Mouse (Mus musculus): Measurements from ENCODE around the gene Flvcr1. TPM values are rescaled to one million over a fixed set of nuclear protein-coding genes. Genes with fewer than 3 reads are reported as not detected.
A peak's percentile ranks its signal among the peaks of the same experiment; 100 is the strongest.
"Not testable (repeated sequence)": the region's sequence is repeated elsewhere in the genome, so short reads cannot be mapped to it uniquely, and the experiment has no call there.

Flvcr1 gene
- total RNA-seq, 2 experiments from 2014 or later: 18.6 to 21.6 TPM

DNA sequence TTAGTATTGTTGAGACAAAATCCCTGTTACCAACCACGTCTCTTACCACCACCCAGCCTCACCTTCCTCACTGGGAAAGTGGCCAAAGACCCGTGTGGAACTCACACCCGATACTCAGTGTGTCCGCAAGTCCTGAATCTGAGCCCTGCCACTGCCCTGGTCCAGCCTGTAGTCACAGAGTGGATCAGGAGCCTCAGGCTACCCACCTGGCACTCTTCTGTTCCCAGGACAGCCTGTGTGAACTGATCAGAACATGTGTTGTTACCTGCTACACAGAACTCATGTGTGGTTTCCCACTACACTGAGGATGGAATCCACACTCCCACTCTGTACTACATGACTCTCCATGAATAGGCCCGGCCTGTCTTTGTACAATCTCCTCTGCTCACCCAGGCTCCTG lies 16.1 kb upstream of the Flvcr1 start:
- DNase-seq (ENCODE audit: low spot score in 2 of 2): no peak

DNA sequence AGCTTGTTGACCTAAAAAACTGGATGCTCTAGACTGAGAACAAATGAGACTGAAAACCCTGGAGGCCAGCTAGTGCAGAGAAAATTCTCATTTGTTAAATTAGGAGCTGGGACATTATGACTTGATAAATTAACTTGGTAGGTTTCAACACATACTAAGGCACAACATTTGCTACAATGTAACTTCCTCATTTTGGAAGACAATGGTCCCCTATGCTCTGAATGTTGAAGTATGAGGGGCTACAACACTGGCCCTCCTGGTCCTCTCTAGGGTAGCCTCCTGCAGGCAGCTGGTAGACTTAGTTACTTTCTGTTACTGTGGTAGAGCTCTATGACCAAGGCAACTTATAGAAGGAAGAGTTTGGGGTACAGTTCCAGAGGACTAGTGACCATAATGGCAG lies 15.4 kb upstream of the Flvcr1 start:
- DNase-seq (ENCODE audit: low spot score in 2 of 2): no peak

DNA sequence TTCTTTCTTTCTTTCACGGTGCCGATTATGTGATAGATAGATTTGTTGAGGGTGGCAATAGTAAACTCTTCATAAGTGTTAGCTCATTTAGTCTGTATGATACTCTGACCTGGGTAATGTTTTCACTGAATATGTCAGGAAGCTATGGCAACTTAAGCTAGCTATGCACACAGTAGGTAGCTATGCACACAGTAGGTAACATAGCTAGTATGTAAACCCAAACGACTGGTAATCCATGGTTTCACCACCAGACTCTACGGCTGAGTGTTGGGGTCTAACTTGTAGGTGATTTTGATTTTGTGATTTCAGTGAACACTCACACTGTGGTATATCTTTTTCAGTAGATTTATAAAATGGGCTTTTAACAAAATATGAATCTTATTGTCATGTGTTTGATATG lies 12.0 kb upstream of the Flvcr1 start:
- no peak for DNase-seq (ENCODE audit: low spot score in 2 of 2)

DNA sequence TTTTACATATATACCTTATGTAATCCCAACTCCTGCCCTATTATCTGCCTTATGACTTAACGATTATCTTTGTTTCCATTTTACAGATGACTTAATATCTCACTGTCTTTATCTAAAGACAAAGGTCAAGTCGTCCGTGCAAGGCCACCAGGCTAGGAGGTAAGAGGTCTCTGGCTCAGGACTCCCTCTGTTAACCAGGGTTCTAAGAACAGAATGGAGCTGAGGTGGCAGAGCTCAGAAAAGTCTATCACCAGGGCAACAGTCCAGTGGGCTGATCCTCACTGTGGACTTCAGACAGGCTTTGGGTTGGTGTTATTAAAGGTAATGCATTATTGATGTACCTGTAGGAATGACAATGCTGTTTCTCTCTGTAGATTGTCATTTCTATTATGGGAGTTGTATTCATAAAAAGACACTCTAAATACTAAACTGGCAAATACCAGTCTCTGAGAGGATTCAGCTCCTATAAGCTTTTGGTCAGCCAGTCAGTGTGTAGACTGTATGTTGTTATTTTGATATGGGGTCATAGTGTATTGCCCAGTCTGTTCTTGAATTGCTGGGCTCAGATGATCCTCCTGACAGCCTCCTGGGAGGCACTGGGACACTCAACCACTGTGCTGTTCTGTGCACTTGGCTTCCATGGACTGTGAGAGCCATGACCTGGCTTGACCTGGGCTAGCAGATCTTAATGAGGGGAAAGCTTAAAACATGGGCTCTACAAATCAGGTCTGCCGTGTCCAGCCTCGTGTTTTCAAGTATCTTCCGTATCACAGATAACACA lies 10.8 kb upstream of the Flvcr1 start, which contains the start of gene Spata45:
Gene Spata45, plus strand, starts transcription at position 86 of the 781 bp plus-strand sequence.
- DNase-seq (ENCODE audit: low spot score in 2 of 2): no peak

- no peak for DNase-seq (ENCODE audit: low spot score in 2 of 2)
Measured at GRCm38 (mm10) chr1:191035649-191036048, 9.7 kb upstream of the Flvcr1 start.

- DNase-seq (ENCODE audit: low spot score in 2 of 2): not testable (repeated sequence)
Measured at GRCm38 (mm10) chr1:191030922-191031425, 5.0 kb upstream of the Flvcr1 start.

DNA sequence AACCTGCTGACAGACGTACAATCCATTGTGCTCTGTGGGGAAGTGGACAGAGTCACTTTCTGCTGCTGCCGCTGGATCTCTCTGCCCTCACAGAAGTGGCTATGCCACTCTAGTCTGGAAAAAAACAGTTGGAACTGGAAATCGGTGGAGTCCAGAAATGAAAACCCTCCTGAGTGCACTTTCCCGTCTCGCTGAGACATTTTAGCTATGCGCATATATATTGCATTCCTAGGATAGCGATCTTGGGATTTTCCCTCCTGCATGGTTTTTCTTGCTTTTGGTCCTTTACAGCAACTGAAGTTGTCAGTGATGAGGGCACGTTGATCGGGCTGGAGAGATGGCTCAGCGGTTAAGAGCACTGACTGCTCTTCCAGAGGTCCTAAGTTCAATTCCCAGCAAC lies 4.2 kb upstream of the Flvcr1 start:
- no peak for DNase-seq (ENCODE audit: low spot score in 2 of 2)

DNA sequence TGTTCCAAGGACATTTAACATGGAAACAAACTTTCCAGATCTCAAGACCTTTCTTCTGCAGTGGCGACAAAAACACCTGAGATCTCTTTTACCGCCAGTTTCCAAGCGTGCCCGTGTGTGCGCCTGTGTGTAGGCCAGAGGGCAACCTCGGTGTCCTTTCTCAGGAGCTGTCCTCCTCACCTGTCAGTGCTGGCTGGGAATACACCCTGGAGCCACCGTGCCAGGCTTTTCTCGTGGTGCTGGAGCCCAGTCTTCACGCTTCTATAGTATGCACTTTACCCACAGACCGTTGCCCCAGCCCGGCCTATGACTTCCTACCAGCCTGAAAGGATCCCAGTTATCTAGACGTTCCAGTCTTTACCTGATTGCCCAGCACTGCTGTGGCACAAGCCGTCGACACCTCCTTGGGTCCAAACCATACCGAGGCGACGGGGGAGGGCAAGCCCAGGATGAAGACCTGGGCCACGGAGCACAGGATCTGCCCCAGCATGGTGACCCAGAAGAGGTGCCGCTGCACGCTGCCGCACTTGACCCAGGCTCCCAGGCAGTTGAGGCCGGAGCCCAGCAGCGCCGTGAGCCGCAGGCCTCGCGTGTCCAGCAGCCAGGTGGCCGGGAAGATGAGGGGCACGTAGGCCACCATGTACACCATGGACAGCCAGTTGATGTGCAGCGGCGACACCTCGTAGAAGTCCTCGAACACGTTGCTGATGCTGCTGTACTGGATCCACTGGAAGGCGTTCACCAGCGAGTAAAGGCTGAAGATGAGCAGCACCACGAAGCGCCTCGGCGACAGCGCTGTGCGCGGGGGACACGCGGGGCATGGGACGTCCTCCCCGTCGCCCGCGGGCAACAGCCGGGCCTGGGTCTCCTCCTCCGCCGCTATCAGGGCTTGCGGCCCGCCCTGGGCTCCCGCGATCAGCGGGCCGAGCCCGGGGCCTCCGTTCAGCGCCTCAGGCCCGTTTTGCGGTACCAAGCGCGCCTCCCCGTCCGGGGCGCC lies 644 bp downstream of the Flvcr1 start:
- peak in 1 of 2 experiments; percentile 33 for DNase-seq (ENCODE audit: low spot score in 2 of 2)

DNA sequence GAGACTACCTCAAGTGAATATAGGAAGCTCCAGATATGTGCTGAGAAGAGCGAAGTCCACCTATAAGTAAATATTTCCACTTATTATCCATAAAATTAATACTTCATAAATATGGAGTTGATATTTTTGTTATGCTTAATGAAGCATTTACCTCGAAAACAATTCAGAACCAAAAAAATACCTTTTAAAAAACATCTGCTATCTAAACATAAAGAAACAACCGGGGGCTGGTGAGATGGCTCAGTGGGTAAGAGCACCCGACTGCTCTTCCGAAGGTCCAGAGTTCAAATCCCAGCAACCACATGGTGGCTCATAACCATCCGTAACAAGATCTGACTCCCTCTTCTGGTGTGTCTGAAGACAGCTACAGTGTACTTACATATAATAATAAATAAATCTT lies 2.2 kb downstream of the Flvcr1 start:
- DNase-seq (ENCODE audit: low spot score in 2 of 2): not testable (repeated sequence)

DNA sequence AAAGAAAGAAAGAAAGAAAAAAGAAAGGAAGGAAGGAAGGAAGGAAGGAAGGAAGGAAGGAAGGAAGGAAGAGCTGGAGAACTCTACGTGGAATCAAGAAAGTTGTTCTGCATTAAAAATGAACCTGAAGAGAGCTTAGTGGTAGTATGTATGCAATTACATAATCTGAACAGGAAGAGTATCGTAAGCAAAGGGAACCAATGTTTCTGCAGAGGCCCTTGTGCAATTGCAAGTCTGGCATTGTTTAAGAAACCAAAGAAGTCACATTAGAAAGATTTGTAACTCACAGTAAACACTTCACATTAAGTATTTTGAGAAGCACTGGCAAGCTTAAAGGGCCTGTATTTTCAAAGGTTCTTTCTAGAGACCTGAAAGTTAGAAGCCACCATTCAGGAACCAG lies 2.8 kb downstream of the Flvcr1 start:
- no peak for DNase-seq (ENCODE audit: low spot score in 2 of 2)

DNA sequence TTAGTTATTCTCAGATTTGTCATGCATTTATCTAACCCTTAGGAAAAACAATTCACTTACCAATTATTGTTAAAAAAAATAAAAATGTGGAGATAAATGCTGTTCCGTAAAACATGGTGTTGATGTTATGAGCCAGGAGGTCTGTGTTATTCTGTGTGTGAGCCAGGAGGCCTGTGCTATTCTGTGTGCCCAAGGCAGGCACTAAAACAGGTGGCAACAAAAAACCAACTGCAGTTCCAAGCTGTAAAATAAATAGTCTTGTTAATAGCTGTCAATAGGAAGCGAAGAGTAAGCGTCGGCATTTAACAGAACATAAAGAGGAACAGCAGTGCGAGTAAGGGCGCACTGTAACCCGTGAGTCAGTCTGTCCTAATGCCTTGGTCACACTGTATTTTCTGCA lies 4.9 kb downstream of the Flvcr1 start:
- DNase-seq (ENCODE audit: low spot score in 2 of 2): peak; percentile 19 to 74

DNA sequence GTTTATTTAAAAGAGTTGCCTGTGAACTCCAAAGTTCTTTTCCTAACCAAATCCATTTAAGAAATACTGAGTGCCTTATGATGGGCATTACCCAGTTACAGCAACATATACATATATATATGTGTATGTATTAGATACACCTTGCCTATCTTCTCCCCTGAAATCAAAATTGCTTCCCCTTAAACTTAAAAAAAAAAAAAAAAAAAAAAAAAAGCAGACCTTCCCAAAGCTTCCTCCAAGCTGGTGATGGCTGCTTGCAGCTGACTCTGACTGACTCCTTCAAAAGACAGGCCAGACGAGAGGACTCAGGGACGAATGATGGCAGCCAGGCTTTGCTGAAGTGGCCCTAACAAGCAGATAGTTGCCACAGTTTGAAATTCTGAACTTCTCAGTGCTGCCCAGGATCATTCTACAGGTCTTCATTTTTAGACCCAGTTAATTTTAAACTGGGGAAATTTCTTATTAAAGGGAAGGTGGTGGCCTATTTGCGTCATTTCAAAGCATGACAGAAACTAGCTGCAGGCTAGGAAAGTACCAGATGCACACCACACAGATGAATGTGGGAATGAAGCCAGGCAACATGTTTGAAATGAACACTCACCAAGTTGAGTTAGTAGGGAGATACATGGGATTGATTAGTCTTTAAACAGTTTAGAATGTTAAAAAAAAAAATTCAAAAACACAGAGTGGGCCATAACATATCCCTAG lies 5.6 kb downstream of the Flvcr1 start:
- DNase-seq (ENCODE audit: low spot score in 2 of 2): peak; percentile 17 to 65

- DNase-seq (ENCODE audit: low spot score in 2 of 2): no peak
Measured at GRCm38 (mm10) chr1:191019803-191020202, 6.2 kb downstream of the Flvcr1 start.

DNA sequence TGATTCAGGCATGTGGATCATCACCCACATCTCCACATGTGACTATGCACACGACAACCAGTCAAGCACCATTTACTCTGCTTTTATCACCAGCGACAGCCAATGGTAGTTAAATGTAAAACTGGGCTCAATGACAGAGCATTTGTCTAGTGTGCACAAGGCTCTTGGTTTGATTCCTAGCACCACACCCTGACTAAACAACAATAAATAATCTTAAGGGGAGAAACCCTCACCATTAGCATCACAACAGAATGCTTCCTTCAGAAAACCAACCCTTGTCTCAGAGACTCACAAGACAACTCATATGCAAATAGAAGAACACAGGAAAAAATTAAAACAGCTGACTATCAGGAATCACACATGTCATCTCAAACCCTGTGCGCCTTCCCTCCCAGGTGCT lies 11.7 kb downstream of the Flvcr1 start:
- DNase-seq (ENCODE audit: low spot score in 2 of 2): no peak

DNA sequence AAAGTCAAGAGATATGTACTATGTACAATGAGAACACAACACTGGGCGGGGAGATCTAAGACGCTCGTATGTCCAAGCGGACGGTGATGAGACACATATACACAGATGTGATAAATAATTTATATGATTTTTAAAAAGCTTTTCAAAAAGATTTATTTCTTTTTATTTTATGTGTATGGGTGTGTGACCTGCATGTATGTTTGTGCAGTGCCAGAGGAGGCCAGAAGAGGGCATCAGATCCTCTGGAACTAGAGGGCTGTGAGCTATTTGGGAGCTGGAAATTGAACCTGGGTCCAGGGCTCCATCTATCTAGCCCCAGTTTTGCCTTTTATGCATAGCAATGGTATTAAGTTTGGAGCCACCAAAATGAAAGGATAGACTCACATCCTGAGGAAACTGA lies 17.3 kb downstream of the Flvcr1 start:
- no peak for DNase-seq (ENCODE audit: low spot score in 2 of 2)

DNA sequence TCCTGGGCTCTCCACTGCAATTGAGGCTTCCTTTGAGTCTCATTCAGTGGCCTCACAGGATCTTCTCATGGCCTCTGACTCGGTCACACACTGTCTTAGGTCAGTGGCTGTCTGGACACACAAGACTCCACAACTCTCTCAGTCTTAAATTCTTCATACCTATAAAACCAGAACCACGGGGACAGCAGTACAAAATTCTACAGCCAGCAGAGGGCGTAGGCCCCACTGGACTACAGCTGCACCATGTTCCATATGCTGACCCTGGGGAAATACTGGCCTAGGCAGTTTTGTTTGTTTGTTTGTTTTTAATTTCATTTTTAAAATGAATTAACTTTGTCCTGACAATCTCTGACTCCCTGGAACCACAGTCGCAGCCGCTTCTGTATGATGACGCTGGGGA lies 23.8 kb downstream of the Flvcr1 start:
- DNase-seq (ENCODE audit: low spot score in 2 of 2): no peak

- no peak for DNase-seq (ENCODE audit: low spot score in 2 of 2)
Measured at GRCm38 (mm10) chr1:191000686-191001085, 25.3 kb downstream of the Flvcr1 start.

DNA sequence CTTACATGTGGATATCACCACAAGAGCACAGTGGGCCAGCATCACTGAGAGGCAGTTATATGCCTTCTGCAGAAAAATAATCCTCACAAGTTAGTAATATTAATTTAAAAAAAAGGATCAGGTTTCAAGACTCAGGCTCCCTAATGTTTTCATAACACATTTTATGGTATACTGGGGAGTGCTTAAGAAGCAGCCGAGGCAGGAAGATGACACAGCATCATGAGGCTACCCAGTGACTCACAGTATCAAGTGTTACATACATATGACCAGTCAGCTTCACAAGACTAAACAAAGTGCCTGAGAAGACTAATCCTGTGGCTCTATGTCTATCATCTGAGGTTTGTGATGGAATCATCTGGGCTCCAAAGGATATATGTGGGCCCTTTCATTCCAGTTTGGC lies 27.9 kb downstream of the Flvcr1 start:
- DNase-seq (ENCODE audit: low spot score in 2 of 2): no peak

GRCm38 (mm10) chr1:190996346-190996877 lies 29.5 kb downstream of the Flvcr1 start:
- no peak for DNase-seq (ENCODE audit: low spot score in 2 of 2)

- DNase-seq (ENCODE audit: low spot score in 2 of 2): peak; percentile 40 to 62
Measured at GRCm38 (mm10) chr1:190995548-190995947, 30.4 kb downstream of the Flvcr1 start.
